Mouse (Mus musculus): Measurements from ENCODE around the gene Ptpre. TPM values are rescaled to one million over a fixed set of nuclear protein-coding genes. Genes with fewer than 3 reads are reported as not detected.

Gene Ptpre
- polyA plus RNA-seq, 1 experiment from 2014 or later, result 2.5 TPM

GRCm38 (mm10) chr7:135595640-135596174, 58.4 kb downstream of the Ptpre start:
- Histone ChIP-seq H3K36me3 (ENCODE audit: control insufficient read depth, insufficient read depth, low read length) (no peaks in the 10 kb centered on the region), H3K4me3 (ENCODE audit: low read length) (no peak overlapping the region), H3K9ac (ENCODE audit: low read length) (no peak overlapping the region), H3K4me1 (replicated peaks; ENCODE audit: control insufficient read depth, insufficient read depth, low read length) (peaks cover 26% of the 10 kb centered on the region), H3K4me2 (ENCODE audit: low read depth, low read length) (no peak overlapping the region), H3K27ac (ENCODE audit: low read length) (peak overlapping the region; percentile 38; the same call in 1 of the 2 replicates), H3K27me3 (ENCODE audit: control insufficient read depth, insufficient read depth, low read depth, low read length) (no peaks in the 10 kb centered on the region), H3K9me3 (ENCODE audit: control insufficient read depth, low read length) (no peaks in the 10 kb centered on the region)
- ATAC-seq (ENCODE audit: low read depth), result peak; percentile 54
- WGBS, result 39% methylated on average over 5 of the region's 5 CpGs

GRCm38 (mm10) chr7:135597006-135597405, 59.7 kb downstream of the Ptpre start:
- Histone ChIP-seq H3K4me1 (replicated peaks; ENCODE audit: control insufficient read depth, insufficient read depth, low read length) (peaks cover 26% of the 10 kb centered on the region), H3K9ac (ENCODE audit: low read length) (no peak overlapping the region), H3K27ac (ENCODE audit: low read length) (peak overlapping the region; percentile 14; the same call in 1 of the 2 replicates), H3K9me3 (ENCODE audit: control insufficient read depth, low read length) (no peaks in the 10 kb centered on the region), H3K36me3 (ENCODE audit: control insufficient read depth, insufficient read depth, low read length) (no peaks in the 10 kb centered on the region), H3K4me3 (ENCODE audit: low read length) (no peak overlapping the region), H3K4me2 (ENCODE audit: low read depth, low read length) (no peak overlapping the region), H3K27me3 (ENCODE audit: control insufficient read depth, insufficient read depth, low read depth, low read length) (no peaks in the 10 kb centered on the region)
- peak; percentile 61 for ATAC-seq (ENCODE audit: low read depth)
- WGBS, result 27% methylated on average over 9 of the region's 9 CpGs

- Histone ChIP-seq H3K27me3 (ENCODE audit: control insufficient read depth, insufficient read depth, low read depth, low read length) (no peaks in the 10 kb centered on the region), H3K4me1 (replicated peaks; ENCODE audit: control insufficient read depth, insufficient read depth, low read length) (peaks cover 26% of the 10 kb centered on the region), H3K9me3 (ENCODE audit: control insufficient read depth, low read length) (no peaks in the 10 kb centered on the region), H3K27ac (ENCODE audit: low read length) (no peak overlapping the region), H3K9ac (ENCODE audit: low read length) (no peak overlapping the region), H3K36me3 (ENCODE audit: control insufficient read depth, insufficient read depth, low read length) (no peaks in the 10 kb centered on the region), H3K4me3 (ENCODE audit: low read length) (no peak overlapping the region), H3K4me2 (ENCODE audit: low read depth, low read length) (no peak overlapping the region)
- 49% methylated on average over 12 of the region's 12 CpGs for WGBS
- no peak for ATAC-seq (ENCODE audit: low read depth)
These were observed 60.5 kb downstream of the Ptpre start for GRCm38 (mm10) chr7:135597604-135598289.

- Histone ChIP-seq H3K4me1 (replicated peaks; ENCODE audit: control insufficient read depth, insufficient read depth, low read length) (peaks cover 26% of the 10 kb centered on the region), H3K36me3 (ENCODE audit: control insufficient read depth, insufficient read depth, low read length) (no peaks in the 10 kb centered on the region), H3K9me3 (ENCODE audit: control insufficient read depth, low read length) (no peaks in the 10 kb centered on the region), H3K9ac (ENCODE audit: low read length) (no peak overlapping the region), H3K4me2 (ENCODE audit: low read depth, low read length) (no peak overlapping the region), H3K27me3 (ENCODE audit: control insufficient read depth, insufficient read depth, low read depth, low read length) (no peaks in the 10 kb centered on the region), H3K27ac (ENCODE audit: low read length) (no peak overlapping the region), H3K4me3 (ENCODE audit: low read length) (no peak overlapping the region)
- WGBS, result 31% methylated on average over 7 of the region's 7 CpGs
- ATAC-seq (ENCODE audit: low read depth), result no peak
These were observed 61.1 kb downstream of the Ptpre start for GRCm38 (mm10) chr7:135598303-135598855.

- no peak for ATAC-seq (ENCODE audit: low read depth)
- Histone ChIP-seq H3K36me3 (ENCODE audit: control insufficient read depth, insufficient read depth, low read length) (no peaks in the 10 kb centered on the region), H3K9me3 (ENCODE audit: control insufficient read depth, low read length) (no peaks in the 10 kb centered on the region), H3K27me3 (ENCODE audit: control insufficient read depth, insufficient read depth, low read depth, low read length) (no peaks in the 10 kb centered on the region), H3K9ac (ENCODE audit: low read length) (no peak overlapping the region), H3K4me1 (replicated peaks; ENCODE audit: control insufficient read depth, insufficient read depth, low read length) (peaks cover 26% of the 10 kb centered on the region), H3K4me2 (ENCODE audit: low read depth, low read length) (no peak overlapping the region), H3K27ac (ENCODE audit: low read length) (no peak overlapping the region), H3K4me3 (ENCODE audit: low read length) (no peak overlapping the region)
- WGBS, result 52% methylated on average over 3 of the region's 3 CpGs
These were observed 62.8 kb downstream of the Ptpre start for GRCm38 (mm10) chr7:135600076-135600475.

- no peaks in the 10 kb centered on the region for H3K27me3 ChIP-seq (ENCODE audit: control insufficient read depth, insufficient read depth, low read depth, low read length)
- H3K9me3 ChIP-seq (ENCODE audit: control insufficient read depth, low read length), result no peaks in the 10 kb centered on the region
- H3K36me3 ChIP-seq (ENCODE audit: control insufficient read depth, insufficient read depth, low read length), result no peaks in the 10 kb centered on the region
- no peak for ATAC-seq (ENCODE audit: low read depth)
- no peak overlapping the region for H3K27ac ChIP-seq (ENCODE audit: low read length)
- H3K4me3 ChIP-seq (ENCODE audit: low read length), result no peak overlapping the region
- no peak overlapping the region for H3K4me2 ChIP-seq (ENCODE audit: low read depth, low read length)
- H3K4me1 ChIP-seq (replicated peaks; ENCODE audit: control insufficient read depth, insufficient read depth, low read length), result peaks cover 24% of the 10 kb centered on the region
- H3K9ac ChIP-seq (ENCODE audit: low read length), result no peak overlapping the region
- 54% methylated on average over 8 of the region's 8 CpGs for WGBS
These were observed 64.3 kb downstream of the Ptpre start for GRCm38 (mm10) chr7:135601607-135602006.

- peaks cover 18% of the 10 kb centered on the region for H3K4me1 ChIP-seq (replicated peaks; ENCODE audit: control insufficient read depth, insufficient read depth, low read length)
- no peaks in the 10 kb centered on the region for H3K36me3 ChIP-seq (ENCODE audit: control insufficient read depth, insufficient read depth, low read length)
- H3K27ac ChIP-seq (ENCODE audit: low read length), result no peak overlapping the region
- no peak overlapping the region for H3K4me3 ChIP-seq (ENCODE audit: low read length)
- no peak overlapping the region for H3K4me2 ChIP-seq (ENCODE audit: low read depth, low read length)
- H3K9me3 ChIP-seq (ENCODE audit: control insufficient read depth, low read length), result no peaks in the 10 kb centered on the region
- H3K27me3 ChIP-seq (ENCODE audit: control insufficient read depth, insufficient read depth, low read depth, low read length), result no peaks in the 10 kb centered on the region
- no peak overlapping the region for H3K9ac ChIP-seq (ENCODE audit: low read length)
- WGBS, result 82% methylated on average over 6 of the region's 6 CpGs
- ATAC-seq (ENCODE audit: low read depth), result no peak
These were observed 65.0 kb downstream of the Ptpre start for GRCm38 (mm10) chr7:135602265-135602664.

GRCm38 (mm10) chr7:135602881-135603523, 65.7 kb downstream of the Ptpre start:
- Histone ChIP-seq H3K27me3 (ENCODE audit: control insufficient read depth, insufficient read depth, low read depth, low read length) (no peaks in the 10 kb centered on the region), H3K27ac (ENCODE audit: low read length) (no peak overlapping the region), H3K4me3 (ENCODE audit: low read length) (no peak overlapping the region), H3K4me1 (replicated peaks; ENCODE audit: control insufficient read depth, insufficient read depth, low read length) (peaks cover 12% of the 10 kb centered on the region), H3K9ac (ENCODE audit: low read length) (no peak overlapping the region), H3K36me3 (ENCODE audit: control insufficient read depth, insufficient read depth, low read length) (no peaks in the 10 kb centered on the region), H3K9me3 (ENCODE audit: control insufficient read depth, low read length) (no peaks in the 10 kb centered on the region), H3K4me2 (ENCODE audit: low read depth, low read length) (no peak overlapping the region)
- WGBS, result 50% methylated on average over 5 of the region's 5 CpGs
- no peak for ATAC-seq (ENCODE audit: low read depth)
